ENCODE assay signal across 8 mouse cellular contexts in the genomic region with DNA sequence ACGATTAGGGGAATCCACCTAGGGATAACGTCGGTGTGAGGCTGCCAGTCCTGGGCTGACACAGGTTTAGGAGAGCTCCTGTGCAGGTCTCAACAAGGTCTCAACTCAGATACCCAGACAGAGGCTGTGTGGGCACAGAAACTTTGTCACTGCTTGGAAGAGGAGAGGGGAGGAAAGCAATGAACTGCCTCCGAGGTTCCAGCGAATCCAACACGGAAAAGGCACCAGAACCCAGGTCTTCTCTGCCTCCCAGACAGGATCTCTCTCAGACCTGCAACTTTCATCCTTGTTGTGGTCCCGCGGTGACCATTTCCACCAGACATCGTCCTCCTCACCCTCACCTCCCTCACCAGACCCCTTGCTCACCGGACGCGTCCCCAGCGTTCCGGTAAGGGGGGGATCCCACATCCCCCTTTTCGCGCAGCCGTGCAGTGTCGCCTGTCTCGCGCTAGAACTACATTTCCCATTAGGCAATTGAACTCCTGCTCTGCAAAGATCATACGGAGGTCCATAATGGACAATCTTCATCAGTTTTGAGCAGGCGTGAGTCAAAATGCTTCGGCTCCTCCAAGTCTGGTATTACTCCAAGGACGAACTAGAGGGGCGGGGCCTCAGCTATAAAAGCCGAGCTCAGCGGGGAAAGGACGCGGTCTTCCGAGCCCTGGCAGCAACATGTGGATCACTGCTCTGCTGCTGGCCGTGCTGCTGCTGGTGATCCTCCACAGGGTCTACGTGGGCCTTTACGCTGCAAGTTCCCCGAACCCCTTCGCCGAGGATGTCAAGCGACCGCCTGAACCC. TPM values are rescaled to one million over a fixed set of nuclear protein-coding genes. Genes with fewer than 3 reads are reported as not detected.
A peak's percentile ranks its signal among the peaks of the same experiment; 100 is the strongest.
DNase-seq lines count a peak whose midpoint lies in the region; ATAC-seq and TF ChIP-seq lines count a peak whose summit lies in the region.

A gene (minus strand): TSS at position 458 of the 798 bp plus-strand sequence.
A gene (plus strand): TSS at position 520 of the 798 bp plus-strand sequence.

- peak within 1 kb of the TSS; percentile 75 for H3K4me3 ChIP-seq in gastrocnemius, adult 2 months
- H3K4me3 ChIP-seq in hindbrain, postnatal 0 days (ENCODE audit: low read length) = peak within 1 kb of the TSS; percentile 52
- peak within 1 kb of the TSS; percentile 66 for H3K4me3 ChIP-seq in left cerebral cortex, adult 2 months

- H3K9me3 ChIP-seq in hindbrain, postnatal 0 days (ENCODE audit: low read length) = no peaks in the 10 kb centered on the region

- no peak for TF ChIP-seq CTCF in gastrocnemius, adult 2 months (IDR thresholded peaks at IDR 0.05)
- no peak for TF ChIP-seq CTCF in hindbrain, postnatal 0 days (IDR thresholded peaks at IDR 0.05; ENCODE audit: low read depth)
- TF ChIP-seq CTCF in left cerebral cortex, adult 2 months (IDR thresholded peaks at IDR 0.05) = no peak

- under 1% methylated on average over 38 of the region's 38 CpGs for WGBS in hindbrain, postnatal 0 days

- H3K4me1 ChIP-seq in hindbrain, postnatal 0 days (ENCODE audit: insufficient read depth, low read length) = 0 out of 2 replicates have a peak, but pooled peaks cover 15% of the 10 kb centered on the region

- peak within 1 kb of the TSS; percentile 44 for H3K9ac ChIP-seq in hindbrain, postnatal 0 days (replicated peaks; ENCODE audit: low read length)

- peak within 1 kb of the TSS; percentile 71 for H3K4me2 ChIP-seq in hindbrain, postnatal 0 days (ENCODE audit: low read depth, low read length)

- intact Hi-C loops in gastrocnemius, adult 2 months (cut with DNase I) = no loop called here
- intact Hi-C loops in left cerebral cortex, adult 2 months (cut with DNase I) = no loop called here

- peak; percentile 98 for DNase-seq in ZHBTc4 (ENCODE audit: low read depth, low spot score)
- peak; percentile 95 for DNase-seq in gastrocnemius, adult 2 months
- peak; percentile 96 for DNase-seq in hindbrain, postnatal 0 days (ENCODE audit: low spot score)
- peak; percentile 83 to 88 for DNase-seq in left cerebral cortex, adult 2 months (ENCODE audit: extremely low spot score in 1 of 2, low spot score in 2 of 2)
- peak; percentile 89 to 91 for DNase-seq in right cerebral cortex, adult 2 months (ENCODE audit: low spot score in 2 of 2)
- peak; percentile 95 for DNase-seq in urinary bladder, postnatal 14 days (ENCODE audit: low spot score)

- no peaks in the 10 kb centered on the region for H3K27me3 ChIP-seq in hindbrain, postnatal 0 days (ENCODE audit: insufficient read depth, low read length)

- peak; percentile 86 for ATAC-seq in common myeloid progenitor, adult 5-6 weeks (replicated peaks; ENCODE audit: low read depth, poor library complexity, severe bottlenecking)
- ATAC-seq in hindbrain, postnatal 0 days = peak; percentile 93
- ATAC-seq in megakaryocyte, adult 5-6 weeks (ENCODE audit: poor library complexity, severe bottlenecking) = peak; percentile 85

- H3K27ac ChIP-seq in gastrocnemius, adult 2 months = peak within 1 kb of the TSS; percentile 91
- peak within 1 kb of the TSS; percentile 80 for H3K27ac ChIP-seq in hindbrain, postnatal 0 days
- H3K27ac ChIP-seq in left cerebral cortex, adult 2 months = peak within 1 kb of the TSS; percentile 86

- no peaks in the 10 kb centered on the region for H3K36me3 ChIP-seq in hindbrain, postnatal 0 days (ENCODE audit: insufficient read depth, low read length)

RNA-seq across cellular contexts. Expression of the first gene that starts in this region (rescaled TPM):
- total RNA-seq in common myeloid progenitor, adult 5-6 weeks (2017) = 4.5 and 9.3 TPM in 2 replicates
- 1 to 10 TPM; 7.7 to 9.8 TPM for total RNA-seq in gastrocnemius, adult 2 months (2021)
- total RNA-seq in hindbrain, postnatal 0 days (2014; rRNA removed) = 23.8 and 26.1 TPM in 2 replicates
- polyA plus RNA-seq in hindbrain, postnatal 0 days (2015; fragmentation: Nextera tagmentation; extraction: Ambion mirVana) = 16.2 and 18.4 TPM in 2 replicates
- 10 to 100 TPM; 19.1 to 21.3 TPM for total RNA-seq in left cerebral cortex, adult 2 months (2021)
- 6.4 and 7.0 TPM in 2 replicates for total RNA-seq in megakaryocyte, adult 5-6 weeks (2015)
- total RNA-seq in megakaryocyte, adult 5-6 weeks (2017) = 8.6 and 10.2 TPM in 2 replicates

RNA-seq across cellular contexts. Expression of the second gene that starts in this region (rescaled TPM):
- total RNA-seq in common myeloid progenitor, adult 5-6 weeks (2017) = 13.3 and 17.4 TPM in 2 replicates
- total RNA-seq in gastrocnemius, adult 2 months (2021) = 10 to 100 TPM; 56.1 to 98.6 TPM
- total RNA-seq in hindbrain, postnatal 0 days (2014; rRNA removed) = 4.9 and 12.6 TPM in 2 replicates
- polyA plus RNA-seq in hindbrain, postnatal 0 days (2015; fragmentation: Nextera tagmentation; extraction: Ambion mirVana) = 10.0 and 11.6 TPM in 2 replicates
- total RNA-seq in left cerebral cortex, adult 2 months (2021) = 10 to 100 TPM; 46.3 to 50.3 TPM
- total RNA-seq in megakaryocyte, adult 5-6 weeks (2015) = 2.2 and 5.2 TPM in 2 replicates
- 3.8 and 7.2 TPM in 2 replicates for total RNA-seq in megakaryocyte, adult 5-6 weeks (2017)

Comparison
In these comparisons a context has a peak if more than half of its experiments do, and no peak if none do; other contexts are left out.
1. Peak in every context shown above with its lines: DNase-seq, ATAC-seq, H3K4me3 ChIP-seq and H3K27ac ChIP-seq.